Mouse (Mus musculus) retina, postnatal 1 day (tissue): Measurements from ENCODE around the gene Colgalt2.
A peak's percentile ranks its signal among the peaks of the same experiment; 100 is the strongest.

ENCODE experiments used
- DNase-seq: peaks from one replicate; pipeline ENCODE4 v3.0.0-alpha.2; 2012

Gene Colgalt2

DNA sequence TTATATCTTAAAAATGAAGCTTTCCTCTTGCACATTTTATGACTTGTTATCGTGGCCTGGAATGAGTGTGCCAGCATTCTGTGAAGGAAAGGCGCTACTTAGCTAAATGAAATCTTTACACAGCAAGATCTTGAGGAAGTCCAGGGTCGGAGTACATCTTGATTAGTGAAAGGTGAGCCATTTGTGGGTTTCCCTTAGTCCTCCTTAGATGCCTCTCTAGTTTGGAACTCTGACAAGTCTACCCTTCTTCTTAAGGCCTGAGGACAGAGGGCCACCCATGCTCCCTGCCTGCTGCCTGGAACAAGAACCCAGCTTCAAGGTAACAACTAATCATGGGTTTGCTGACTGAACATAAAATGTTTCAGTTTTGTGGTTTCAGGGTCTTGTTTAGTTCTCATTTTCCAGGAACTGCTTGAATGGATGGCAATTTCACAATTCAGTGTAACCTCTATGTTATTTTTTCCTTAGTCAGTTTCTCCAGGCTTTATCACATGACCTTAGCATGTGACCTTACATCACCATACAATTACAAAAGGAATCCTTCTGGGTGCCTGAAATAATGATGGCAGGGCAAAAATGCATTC, 140.8 kb downstream of the Colgalt2 start:
- DNase-seq, result no peak

GRCm38 (mm10) chr1:152542747-152543378, 143.2 kb downstream of the Colgalt2 start:
- no peak for DNase-seq

DNA sequence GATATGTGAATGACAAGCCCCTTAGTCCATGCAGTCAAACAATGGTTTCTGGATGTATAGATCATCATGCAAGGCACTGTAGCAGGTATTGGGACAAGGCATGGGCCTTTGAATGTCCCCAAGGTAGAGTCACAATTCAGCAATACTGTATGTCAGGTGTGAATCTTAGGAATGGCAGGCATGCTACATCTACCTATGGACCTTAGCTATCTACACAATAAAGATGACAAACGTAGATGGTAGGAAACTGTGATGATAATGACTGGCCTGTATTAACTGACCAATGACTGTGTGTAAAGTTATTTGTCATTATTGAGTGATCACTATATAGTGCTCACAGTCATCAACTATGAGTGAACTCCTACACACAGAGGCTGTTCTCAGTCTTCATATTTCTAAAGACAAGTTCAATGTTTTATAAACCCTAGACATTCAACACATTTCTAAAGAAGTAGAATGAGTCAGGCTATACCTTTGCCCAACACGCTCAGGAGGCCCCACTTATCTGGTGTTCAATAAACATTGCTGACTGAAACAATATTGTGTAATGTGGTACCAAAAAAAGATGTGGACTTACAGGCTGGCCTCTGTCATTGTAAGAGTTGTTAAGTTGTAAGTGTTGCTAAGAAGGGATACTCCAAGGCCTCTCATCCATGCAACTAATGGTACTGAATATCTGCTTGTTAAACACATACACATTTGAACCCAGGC, 144.0 kb downstream of the Colgalt2 start:
- DNase-seq, result no peak

GRCm38 (mm10) chr1:152549061-152549738, 149.6 kb downstream of the Colgalt2 start:
- no peak for DNase-seq

GRCm38 (mm10) chr1:152550544-152550943, 150.9 kb downstream of the Colgalt2 start:
- DNase-seq, result no peak

GRCm38 (mm10) chr1:152550973-152551372, 151.3 kb downstream of the Colgalt2 start:
- DNase-seq, result no peak

- DNase-seq, result peak; percentile 12
Measured at GRCm38 (mm10) chr1:152553912-152554547, 154.4 kb downstream of the Colgalt2 start.

DNA sequence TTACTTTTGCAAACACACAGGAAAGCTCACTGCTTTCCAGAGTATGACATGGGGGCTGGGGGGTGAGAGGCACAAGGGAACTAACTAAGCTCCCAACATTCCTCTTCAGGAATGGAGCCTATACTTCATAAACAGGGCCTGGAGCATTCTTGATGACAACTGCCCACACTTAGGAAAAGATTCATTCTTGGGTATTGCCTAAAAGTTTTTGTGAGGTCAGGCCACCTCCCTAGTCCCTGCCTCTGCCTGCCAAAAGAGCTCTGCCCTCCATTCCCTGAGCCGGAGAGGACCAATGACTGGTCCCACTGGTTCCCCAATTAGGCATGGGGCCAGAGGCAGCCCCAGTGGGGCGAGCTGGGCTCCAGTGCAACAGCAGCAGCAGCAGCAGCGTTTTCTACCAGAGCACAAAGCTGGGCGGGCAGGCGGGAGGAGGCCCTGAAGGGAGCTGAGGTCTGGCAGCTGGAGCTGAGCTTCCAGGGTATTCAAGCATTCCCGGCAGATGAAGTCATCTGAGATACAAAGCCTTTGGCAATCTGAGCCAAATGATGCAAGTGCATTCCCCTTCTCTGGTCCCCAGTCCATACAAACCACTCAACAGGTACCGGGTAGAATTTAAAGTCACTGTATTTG, 156.4 kb downstream of the Colgalt2 start:
- DNase-seq, result peak; percentile 95

DNA sequence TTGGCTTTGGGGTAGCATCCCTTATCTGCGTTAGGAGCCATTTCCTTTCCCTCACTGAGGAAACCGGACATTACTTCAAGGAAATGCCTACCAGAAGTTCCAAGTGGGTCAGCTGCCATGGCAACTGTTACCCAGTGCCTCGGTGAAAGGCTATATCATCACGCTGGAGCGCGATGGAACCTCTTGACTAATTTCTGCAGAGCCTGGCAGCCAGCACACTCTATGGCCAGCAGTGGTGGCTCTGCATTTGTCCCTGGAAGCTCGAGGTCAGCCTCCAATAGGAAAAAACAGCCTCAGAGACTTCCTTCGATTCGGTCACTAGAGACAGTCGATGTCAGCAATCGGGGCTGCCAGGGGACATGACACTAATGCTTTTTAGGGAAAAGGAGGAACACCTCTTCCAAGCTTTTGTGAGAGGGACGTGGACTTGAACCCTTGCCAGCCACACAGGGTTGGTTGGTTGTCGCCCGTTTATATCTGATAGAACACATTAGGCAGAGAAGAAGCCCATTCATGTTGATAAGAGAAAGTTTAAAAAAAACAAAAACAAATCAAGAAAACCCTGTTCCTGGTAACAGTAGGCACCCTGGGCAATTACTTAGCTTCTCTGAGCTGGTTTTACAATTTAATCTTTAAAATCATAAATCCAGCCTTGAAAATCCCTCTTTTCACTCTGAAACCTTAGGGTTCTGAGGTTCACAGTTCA, 157.1 kb downstream of the Colgalt2 start:
- DNase-seq, result peak; percentile 92
